12 mouse cellular contexts compared by ENCODE assay signal in genomic region chr2:151964052-151964451, GRCm38 (mm10). TPM values are rescaled to one million over a fixed set of nuclear protein-coding genes. Genes with fewer than 3 reads are reported as not detected.
A peak's percentile ranks its signal among the peaks of the same experiment; 100 is the strongest.
DNase-seq lines count a peak whose midpoint lies in the region; ATAC-seq and TF ChIP-seq lines count a peak whose summit lies in the region.
"Had no signal": no experiment of that assay in that cellular context is flagged by ENCODE, and none has a peak within 500 bp of the region (broad histone marks: within the 10 kb centered on the region; RNA-seq: fewer than 3 reads in every experiment).

No protein-coding gene starts in this region.

- peaks cover 8% of the 10 kb centered on the region; the same call in 1 of the 2 replicates for H3K27me3 ChIP-seq in heart, embryonic 11.5 days (ENCODE audit: control insufficient read depth, insufficient read depth, low read length)
- H3K27me3 ChIP-seq in forebrain, embryonic 13.5 days, result no peaks in the 10 kb centered on the region
- H3K27me3 ChIP-seq in midbrain, embryonic 12.5 days, result no peaks in the 10 kb centered on the region
- H3K27me3 ChIP-seq: CH12.LX had no signal

- 8% methylated on average over 9 of the region's 9 CpGs for WGBS in heart, embryonic 11.5 days (ENCODE audit: insufficient replicate concordance)
- 4% methylated on average over 9 of the region's 9 CpGs for WGBS in forebrain, embryonic 13.5 days
- WGBS in midbrain, embryonic 12.5 days, result 5% methylated on average over 9 of the region's 9 CpGs

- H3K4me1 ChIP-seq in heart, embryonic 11.5 days (ENCODE audit: control insufficient read depth, insufficient read depth, low read length), result peaks cover 17% of the 10 kb centered on the region; the same call in 1 of the 2 replicates
- peaks cover 65% of the 10 kb centered on the region for H3K4me1 ChIP-seq in forebrain, embryonic 13.5 days
- H3K4me1 ChIP-seq in midbrain, embryonic 12.5 days, result peaks cover 74% of the 10 kb centered on the region

- H3K9me3 ChIP-seq in heart, embryonic 11.5 days (replicated peaks; ENCODE audit: control insufficient read depth, low read length), result no peaks in the 10 kb centered on the region
- H3K9me3 ChIP-seq in forebrain, embryonic 13.5 days (replicated peaks), result no peaks in the 10 kb centered on the region
- no peaks in the 10 kb centered on the region for H3K9me3 ChIP-seq in midbrain, embryonic 12.5 days

- TF ChIP-seq CTCF in layer of hippocampus, adult 2 months (conservative IDR thresholded peaks at IDR 0.05), result no peak

- peak overlapping the region; percentile 46; the same call in 1 of the 2 replicates for H3K27ac ChIP-seq in heart, embryonic 11.5 days (ENCODE audit: low read depth, low read length)
- peak overlapping the region; percentile 71 for H3K27ac ChIP-seq in forebrain, embryonic 13.5 days
- H3K27ac ChIP-seq in midbrain, embryonic 12.5 days (replicated peaks), result peak overlapping the region; percentile 63
- H3K27ac ChIP-seq in layer of hippocampus, adult 2 months, result no peak overlapping the region

- H3K4me2 ChIP-seq in heart, embryonic 11.5 days, result peak overlapping the region; percentile 50
- peak overlapping the region; percentile 9; the same call in 1 of the 2 replicates for H3K4me2 ChIP-seq in forebrain, embryonic 13.5 days
- peak overlapping the region; percentile 8; the same call in 1 of the 2 replicates for H3K4me2 ChIP-seq in midbrain, embryonic 12.5 days (replicated peaks)

- H3K9ac ChIP-seq in heart, embryonic 11.5 days (ENCODE audit: low read depth, low read length), result 0 out of 2 replicates have a peak overlapping the region, but pooled peaks have one; percentile 22
- H3K9ac ChIP-seq in forebrain, embryonic 13.5 days, result peak overlapping the region; percentile 38; the same call in 1 of the 2 replicates
- no peak overlapping the region for H3K9ac ChIP-seq in midbrain, embryonic 12.5 days (replicated peaks)

- intact Hi-C loops in heart, postnatal 25 days (cut with DNase I), result no loop called here

- no peaks in the 10 kb centered on the region for H3K36me3 ChIP-seq in heart, embryonic 11.5 days (ENCODE audit: control insufficient read depth, insufficient read depth, low read length)
- H3K36me3 ChIP-seq in forebrain, embryonic 13.5 days (ENCODE audit: poor library complexity, severe bottlenecking), result peaks cover 12% of the 10 kb centered on the region
- H3K36me3 ChIP-seq in midbrain, embryonic 12.5 days, result peaks cover 8% of the 10 kb centered on the region; the same call in 1 of the 2 replicates

- no peak for DNase-seq in heart, postnatal 25 days (ENCODE audit: low spot score)
- peak; percentile 33 for DNase-seq in R1 (ENCODE audit: low read depth, low spot score)
- no peak for DNase-seq in spleen, postnatal 4 days (ENCODE audit: low spot score in 2 of 2)
- DNase-seq in cerebellum, adult 9-10 months, result no peak
- no peak for DNase-seq in layer of hippocampus, adult 2 months (ENCODE audit: low spot score in 2 of 2)
- DNase-seq: gastrocnemius, postnatal 10 days; kidney, adult 9 months; right cerebral cortex, postnatal 25 days had no signal

- no peak for ATAC-seq in heart, embryonic 11.5 days (replicated peaks; ENCODE audit: insufficient number of reproducible peaks, low FRiP score, low TSS enrichment)
- peak; percentile 17; the same call in 1 of the 2 replicates for ATAC-seq in forebrain, embryonic 13.5 days
- 0 out of 2 replicates have a peak, but pooled peaks have one; percentile 11 for ATAC-seq in midbrain, embryonic 12.5 days (ENCODE audit: low FRiP score, low read depth)

- H3K4me3 ChIP-seq in heart, embryonic 11.5 days (ENCODE audit: low read depth, low read length), result no peak overlapping the region
- H3K4me3 ChIP-seq in forebrain, embryonic 13.5 days, result no peak overlapping the region
- no peak overlapping the region for H3K4me3 ChIP-seq in midbrain, embryonic 12.5 days
- no peak overlapping the region for H3K4me3 ChIP-seq in layer of hippocampus, adult 2 months

RNA-seq across cellular contexts. Expression of gene Fam110a, which starts 16.0 kb away (rescaled TPM):
- polyA plus RNA-seq in heart, embryonic 11.5 days (2014; fragmentation: Nextera tagmentation; extraction: Ambion mirVana), result 9.7 and 10.5 TPM in 2 replicates
- total RNA-seq in heart, postnatal 25 days (2021), result 1 to 10 TPM; 4.5 to 4.7 TPM
- 88.9 and 99.0 TPM in 2 replicates for polyA plus RNA-seq in forebrain, embryonic 13.5 days (2015; fragmentation: Nextera tagmentation; extraction: Ambion mirVana)
- 114 and 120 TPM in 2 replicates for polyA plus RNA-seq in midbrain, embryonic 12.5 days (2016; fragmentation: Nextera tagmentation; extraction: Ambion mirVana)
- total RNA-seq in layer of hippocampus, adult 2 months (2021), result 1 to 10 TPM; 7.8 to 8.0 TPM

RNA-seq across cellular contexts. Expression of gene Slc52a3, which starts 32.3 kb away (rescaled TPM):
- 0.80 and 0.86 TPM in 2 replicates for polyA plus RNA-seq in heart, embryonic 11.5 days (2014; fragmentation: Nextera tagmentation; extraction: Ambion mirVana)
- 1 to 10 TPM; 1.8 to 1.9 TPM for total RNA-seq in heart, postnatal 25 days (2021)
- polyA plus RNA-seq in forebrain, embryonic 13.5 days (2015; fragmentation: Nextera tagmentation; extraction: Ambion mirVana), result 0.71 and 0.87 TPM in 2 replicates
- polyA plus RNA-seq in midbrain, embryonic 12.5 days (2016; fragmentation: Nextera tagmentation; extraction: Ambion mirVana), result 0.94 and 1.2 TPM in 2 replicates
- total RNA-seq in layer of hippocampus, adult 2 months (2021), result 1 to 10 TPM; 2.8 to 2.9 TPM

RNA-seq across cellular contexts. Expression of gene Angpt4, which starts 53.0 kb away (rescaled TPM):
- polyA plus RNA-seq in heart, embryonic 11.5 days (2014; fragmentation: Nextera tagmentation; extraction: Ambion mirVana), result 0.21 and 0.30 TPM in 2 replicates
- under 1 TPM; 0.13 to 0.39 TPM for total RNA-seq in heart, postnatal 25 days (2021)
- not detected in 2 replicates for polyA plus RNA-seq in forebrain, embryonic 13.5 days (2015; fragmentation: Nextera tagmentation; extraction: Ambion mirVana)
- 0.43 TPM in 1 of 2 replicates, not detected in the other for polyA plus RNA-seq in midbrain, embryonic 12.5 days (2016; fragmentation: Nextera tagmentation; extraction: Ambion mirVana)
- total RNA-seq in layer of hippocampus, adult 2 months (2021), result under 1 TPM in 1 of 2 experiments, not detected in 1; 0.20 TPM
